Comparison of ENCODE assay signal across 21 mouse cellular contexts in genomic region chr8:7710764-7711163, GRCm38 (mm10).
DNase-seq lines count a peak whose midpoint lies in the region; ATAC-seq and TF ChIP-seq lines count a peak whose summit lies in the region.
"Had no signal": no experiment of that assay in that cellular context is flagged by ENCODE, and none has a peak within 500 bp of the region (broad histone marks: within the 10 kb centered on the region; RNA-seq: fewer than 3 reads in every experiment).

No protein-coding gene starts in this region.

- H3K4me2 ChIP-seq in midbrain, embryonic 11.5 days: no peak overlapping the region
- no peak overlapping the region for H3K4me2 ChIP-seq in midbrain, embryonic 15.5 days
- H3K4me2 ChIP-seq in myocyte (ENCODE audit: low read depth): peak overlapping the region; percentile 40
- H3K4me2 ChIP-seq: embryonic facial prominence, embryonic 12.5 days; forebrain, embryonic 12.5 days had no signal

- H3K4me1 ChIP-seq in midbrain, embryonic 11.5 days (ENCODE audit: control insufficient read depth, insufficient read depth, low read length): no peaks in the 10 kb centered on the region
- no peaks in the 10 kb centered on the region for H3K4me1 ChIP-seq in midbrain, embryonic 15.5 days
- no peaks in the 10 kb centered on the region for H3K4me1 ChIP-seq in lung, adult 2 months (ENCODE audit: control insufficient read depth, insufficient read depth, low read length)
- H3K4me1 ChIP-seq: embryonic facial prominence, embryonic 10.5 days; embryonic facial prominence, embryonic 12.5 days; forebrain, embryonic 10.5 days; forebrain, embryonic 12.5 days had no signal

- H3K4me3 ChIP-seq in midbrain, embryonic 11.5 days (ENCODE audit: low read depth, low read length): no peak overlapping the region
- no peak overlapping the region for H3K4me3 ChIP-seq in midbrain, embryonic 15.5 days
- H3K4me3 ChIP-seq in myocyte: no peak overlapping the region
- H3K4me3 ChIP-seq in lung, adult 2 months (replicated peaks; ENCODE audit: extremely low read depth, low read depth, low read length): no peak overlapping the region
- H3K4me3 ChIP-seq: embryonic facial prominence, embryonic 10.5 days; embryonic facial prominence, embryonic 12.5 days; forebrain, embryonic 10.5 days; forebrain, embryonic 12.5 days had no signal

- no peak for ATAC-seq in midbrain, embryonic 11.5 days (ENCODE audit: low FRiP score)
- no peak for ATAC-seq in midbrain, embryonic 15.5 days (replicated peaks)
- ATAC-seq: activated CD4-positive, CD25-positive, alpha-beta regulatory T cell, adult 4 months; forebrain, embryonic 14.5 days; forebrain, embryonic 16.5 days had no signal

- no peak for TF ChIP-seq CTCF in lung, adult 2 months (IDR thresholded peaks at IDR 0.05; ENCODE audit: insufficient read depth, low read length)

- H3ac ChIP-seq in myocyte (ENCODE audit: control insufficient read depth, insufficient read length): no peak overlapping the region

- H3K27ac ChIP-seq in midbrain, embryonic 11.5 days (ENCODE audit: low read depth, low read length): no peak overlapping the region
- H3K27ac ChIP-seq in midbrain, embryonic 15.5 days: no peak overlapping the region
- H3K27ac ChIP-seq: embryonic facial prominence, embryonic 10.5 days; embryonic facial prominence, embryonic 12.5 days; forebrain, embryonic 10.5 days; forebrain, embryonic 12.5 days had no signal

- DNase-seq in midbrain, embryonic 11.5 days (ENCODE audit: low spot score, missing footprints): peak; percentile 10
- DNase-seq in NIH3T3 (ENCODE audit: low read depth): peak; percentile 1
- DNase-seq in lung, adult 2 months: no peak
- no peak for DNase-seq in heart, postnatal 4 days
- DNase-seq: adrenal gland, adult 8-10 months; adrenal gland, postnatal 14 days; adrenal gland, postnatal 36 days; cerebellum, adult 11-12 months; cerebellum, adult 2 months; cerebellum, adult 9-10 months; cerebellum, postnatal 10 days; cerebellum, postnatal 25 days had no signal

- 68% methylated on average over 1 of the region's 1 CpGs for WGBS in midbrain, embryonic 11.5 days
- WGBS in midbrain, embryonic 15.5 days: 65% methylated on average over 1 of the region's 1 CpGs
- 66% methylated on average over 1 of the region's 1 CpGs for whole genome bisulfite sequencing in lung, adult 2 months

- TF ChIP-seq POLR2A in myocyte (IDR thresholded peaks at IDR 0.05; ENCODE audit: insufficient read length, low read depth): no peak
- TF ChIP-seq POLR2A in lung, adult 2 months (IDR thresholded peaks at IDR 0.05; ENCODE audit: borderline replicate concordance, extremely low read depth, low read depth, low read length): no peak

- H3K9ac ChIP-seq in midbrain, embryonic 11.5 days (ENCODE audit: low read length): no peak overlapping the region
- H3K9ac ChIP-seq in midbrain, embryonic 15.5 days: no peak overlapping the region
- H3K9ac ChIP-seq: embryonic facial prominence, embryonic 12.5 days; forebrain, embryonic 12.5 days had no signal

- H3K9me3 ChIP-seq in midbrain, embryonic 11.5 days (ENCODE audit: control insufficient read depth, low read length): no peaks in the 10 kb centered on the region
- H3K9me3 ChIP-seq in midbrain, embryonic 15.5 days: no peaks in the 10 kb centered on the region
- H3K9me3 ChIP-seq: embryonic facial prominence, embryonic 10.5 days; embryonic facial prominence, embryonic 12.5 days; forebrain, embryonic 10.5 days; forebrain, embryonic 12.5 days had no signal

- H3K36me3 ChIP-seq in midbrain, embryonic 11.5 days (ENCODE audit: control insufficient read depth, insufficient read depth, low read length): no peaks in the 10 kb centered on the region
- no peaks in the 10 kb centered on the region for H3K36me3 ChIP-seq in midbrain, embryonic 15.5 days (replicated peaks)
- no peaks in the 10 kb centered on the region for H3K36me3 ChIP-seq in myocyte (ENCODE audit: control insufficient read depth, insufficient read depth)
- H3K36me3 ChIP-seq: embryonic facial prominence, embryonic 10.5 days; embryonic facial prominence, embryonic 12.5 days; forebrain, embryonic 10.5 days; forebrain, embryonic 12.5 days had no signal

- no peaks in the 10 kb centered on the region for H3K27me3 ChIP-seq in midbrain, embryonic 11.5 days (ENCODE audit: control insufficient read depth, insufficient read depth, low read length)
- H3K27me3 ChIP-seq in midbrain, embryonic 15.5 days (replicated peaks): no peaks in the 10 kb centered on the region
- no peaks in the 10 kb centered on the region for H3K27me3 ChIP-seq in myocyte (ENCODE audit: control insufficient read depth, insufficient read depth, insufficient read length)
- H3K27me3 ChIP-seq: embryonic facial prominence, embryonic 12.5 days; forebrain, embryonic 12.5 days had no signal

- no peaks in the 10 kb centered on the region for H3K79me2 ChIP-seq in myocyte (ENCODE audit: control insufficient read depth, insufficient read depth)

TF ChIP-seq in myocyte, 11 proteins besides CTCF, POLR2A, EP300 and RAD21:
- TF ChIP-seq MAX (IDR thresholded peaks at IDR 0.05; ENCODE audit: low read depth) (no peak), TCF12 (IDR thresholded peaks at IDR 0.05; ENCODE audit: insufficient read depth, poor library complexity, severe bottlenecking) (no peak), REST (IDR thresholded peaks at IDR 0.05; ENCODE audit: insufficient read depth, insufficient read length) (no peak), E2F4 (IDR thresholded peaks at IDR 0.05; ENCODE audit: insufficient read depth) (no peak), CEBPB (IDR thresholded peaks at IDR 0.05; ENCODE audit: insufficient read depth, poor library complexity, severe bottlenecking) (peak; percentile 78; the same call in 1 of the 2 replicates)

Comparison
In these comparisons a context has a peak if more than half of its experiments do, and no peak if none do; other contexts are left out.
1. DNase-seq: peak in midbrain, embryonic 11.5 days (single experiment) and NIH3T3 (single experiment); none in lung, adult 2 months (single experiment) and heart, postnatal 4 days (single experiment).